Mouse (Mus musculus) embryonic facial prominence, embryonic 14.5 days (tissue): Measurements from ENCODE around the gene Pbdc1. TPM values are rescaled to one million over a fixed set of nuclear protein-coding genes. Genes with fewer than 3 reads are reported as not detected.

Source experiments
- polyA plus RNA-seq: library from polyadenylated mRNA; unstranded; fragments of >200 nt; fragmentation: Nextera tagmentation; extraction: Ambion mirVana; gene quantifications from 2 replicates; pipeline ENCODE4 v1.2.1, GENCODE M21; 2014

The Pbdc1 gene
- polyA plus RNA-seq, 1 experiment from 2014 or later: 47.0 TPM

Other genes with a start within 250 kb of the Pbdc1 start
- 3.5 and 4.7 TPM in 2 replicates for gene Magee2, start 222.5 kb upstream of the Pbdc1 start, polyA plus RNA-seq
- gene Magee1, start 40.6 kb downstream of the Pbdc1 start, polyA plus RNA-seq: 18.6 and 19.0 TPM in 2 replicates